Mouse (Mus musculus) Muller cell, postnatal 12 days (primary cell): Measurements from ENCODE around the gene Ss18l1.

Experiments used
- DNase-seq: peaks from one replicate; pipeline ENCODE4 v3.0.0-alpha.2; 2015; ENCODE audit errors: inconsistent ontology term

Gene Ss18l1

DNA sequence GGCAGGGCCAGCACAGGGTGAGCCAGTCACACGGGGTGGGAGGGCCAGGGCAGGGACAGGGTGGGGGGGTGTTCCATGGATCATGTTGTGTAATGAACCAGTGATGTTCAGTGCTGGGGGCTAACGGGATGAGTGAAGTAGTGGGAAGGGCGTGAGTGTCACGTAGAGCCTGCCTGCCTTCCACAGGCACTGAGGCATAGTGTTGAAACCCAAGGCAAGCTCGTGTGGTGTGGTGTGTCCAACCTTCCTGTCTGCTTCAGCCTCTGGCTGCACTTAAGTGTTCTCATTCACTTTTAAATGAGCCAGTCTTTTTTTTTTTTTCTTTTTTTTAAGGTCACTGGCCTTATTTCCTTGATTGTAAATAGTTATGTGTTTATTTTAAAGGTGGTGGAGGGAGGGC, 7.6 kb upstream of the Ss18l1 start:
- no peak for DNase-seq

- DNase-seq, result no peak
These were observed 1.9 kb upstream of the Ss18l1 start for GRCm38 (mm10) chr2:180040406-180040805.

GRCm38 (mm10) chr2:180041577-180042255, 593 bp upstream of the Ss18l1 start:
- DNase-seq, result no peak

DNA sequence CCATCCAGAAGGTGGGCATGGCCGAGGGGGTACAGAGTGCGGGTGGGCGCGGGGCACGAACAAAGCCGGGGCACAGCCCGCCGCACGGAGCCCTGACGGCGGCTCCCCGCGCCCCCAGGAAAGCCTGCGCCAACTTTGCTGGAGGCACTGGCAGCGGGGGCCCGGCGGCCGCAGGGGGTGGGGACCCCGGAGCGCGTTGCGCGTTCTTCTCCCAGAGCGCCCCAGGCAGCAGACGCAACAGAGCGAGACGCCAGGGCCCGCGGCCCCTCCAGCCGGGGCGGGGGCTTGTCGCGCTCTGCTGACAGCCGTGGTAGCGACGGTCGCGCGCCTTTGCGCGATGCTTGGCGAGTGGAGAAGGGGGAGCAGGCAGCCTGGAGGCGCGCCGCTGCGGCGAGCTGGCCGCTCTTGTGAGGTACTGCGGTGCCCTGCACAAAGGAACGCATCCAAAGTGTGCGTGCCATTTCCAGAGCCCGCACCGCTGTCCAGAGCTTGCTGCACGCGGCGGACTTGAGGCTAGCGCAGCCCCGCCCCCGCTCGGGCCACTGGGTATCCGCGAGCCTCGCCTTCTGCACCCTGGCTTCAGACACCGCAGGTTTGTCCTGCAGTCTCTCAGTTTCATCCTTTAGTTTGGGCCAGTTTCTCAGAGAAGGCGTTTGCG, 678 bp downstream of the Ss18l1 start:
- DNase-seq, result peak; percentile 70

DNA sequence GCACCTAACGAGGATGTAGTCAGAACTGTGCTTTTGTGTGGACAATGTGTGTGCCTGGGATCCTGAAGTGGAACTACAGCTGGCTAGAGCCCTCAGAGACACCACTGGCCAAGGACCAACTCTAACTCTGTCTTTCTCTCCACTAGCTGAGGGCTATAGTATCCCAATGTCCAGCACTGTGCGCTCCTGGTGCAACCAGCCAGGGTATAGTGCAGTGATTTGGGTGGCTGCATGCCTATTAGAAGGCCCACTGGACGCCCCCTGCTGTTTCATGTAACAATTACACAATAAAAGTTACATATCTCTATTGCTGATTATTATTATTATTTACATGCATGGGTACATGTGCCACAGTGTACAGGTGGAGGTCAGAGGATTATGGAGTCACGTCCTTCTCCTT, 3.0 kb downstream of the Ss18l1 start:
- DNase-seq, result peak; percentile 41

DNA sequence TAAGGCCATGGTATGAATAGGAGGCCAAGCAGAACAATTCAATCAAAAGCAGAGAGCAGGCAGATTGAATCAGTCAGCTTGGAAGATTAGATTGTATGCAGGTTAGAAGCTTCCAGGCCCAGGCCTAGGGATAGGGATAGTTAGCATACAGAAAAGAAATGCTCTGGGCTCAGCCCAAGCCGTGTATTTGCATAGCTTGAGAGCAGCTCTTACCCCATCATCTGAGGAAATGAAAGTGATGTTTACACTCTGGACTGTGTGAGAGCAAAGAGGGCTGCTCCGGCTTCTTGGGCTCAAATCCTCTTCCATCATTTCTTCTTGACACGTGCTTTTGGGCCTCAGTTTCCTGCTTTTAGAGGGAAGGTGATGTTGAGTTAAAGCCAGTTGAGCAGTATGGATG, 5.3 kb downstream of the Ss18l1 start:
- DNase-seq, result no peak

- DNase-seq, result no peak
These were observed 5.8 kb downstream of the Ss18l1 start for GRCm38 (mm10) chr2:180047980-180048635.

DNA sequence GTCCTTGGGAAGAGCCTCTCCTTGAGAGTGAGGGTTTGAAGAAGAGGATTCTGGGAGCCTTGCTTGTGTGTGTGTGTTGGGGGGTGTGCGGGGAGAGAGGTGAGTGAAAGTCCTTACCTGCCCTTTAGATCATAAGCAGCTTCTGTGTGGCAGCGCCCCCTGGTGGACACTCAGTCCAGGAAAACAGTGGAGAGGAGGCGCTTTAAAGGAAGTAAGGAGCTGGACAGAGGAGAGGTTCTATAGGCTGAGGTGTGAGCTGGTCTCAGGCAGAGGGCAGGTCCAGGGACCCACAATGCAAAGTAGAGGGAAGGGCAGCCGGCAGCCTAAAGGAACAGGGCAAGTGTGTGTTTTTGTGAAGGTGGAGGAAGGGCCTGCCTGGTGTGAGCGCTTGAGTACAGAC, 8.7 kb downstream of the Ss18l1 start:
- DNase-seq, result peak; percentile 69

DNA sequence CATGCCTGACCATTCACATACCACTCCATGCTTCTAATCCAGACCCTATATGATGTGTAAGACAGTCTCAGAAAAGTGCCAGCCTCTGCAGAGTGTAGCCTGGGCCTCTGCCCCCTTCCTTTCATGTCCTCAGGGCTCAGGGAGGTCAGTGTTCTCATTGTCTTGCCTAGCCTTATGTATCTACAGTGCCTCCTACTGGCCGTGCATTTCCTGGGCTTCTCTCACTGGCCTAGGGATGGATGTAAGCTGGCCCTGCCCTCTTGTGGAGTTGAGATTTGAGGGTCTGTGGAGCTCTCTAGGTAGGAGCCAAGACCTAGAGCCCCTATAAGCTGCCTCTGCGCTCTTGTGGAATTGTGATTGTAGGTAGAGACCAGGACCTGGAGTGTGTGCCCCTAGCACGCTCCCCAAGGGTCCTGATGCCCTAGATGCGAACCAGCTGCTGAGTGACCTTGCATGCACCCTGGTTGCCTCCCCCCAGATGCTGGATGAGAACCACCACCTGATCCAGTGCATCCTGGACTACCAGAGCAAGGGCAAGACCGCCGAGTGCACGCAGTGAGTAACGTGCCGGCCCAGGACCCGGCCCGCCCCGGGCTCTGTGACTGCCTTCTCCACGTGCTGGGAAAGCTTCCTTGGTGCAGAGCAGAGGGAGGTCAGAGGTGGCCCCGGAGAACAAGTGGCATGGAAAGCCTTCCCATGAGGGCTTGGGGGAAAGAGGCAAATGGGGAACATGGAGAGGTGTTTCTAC, 9.9 kb downstream of the Ss18l1 start:
- DNase-seq, result no peak

- no peak for DNase-seq
These were observed 10.7 kb downstream of the Ss18l1 start for GRCm38 (mm10) chr2:180053001-180053400.

GRCm38 (mm10) chr2:180063338-180064131, 21.2 kb downstream of the Ss18l1 start:
- no peak for DNase-seq

DNA sequence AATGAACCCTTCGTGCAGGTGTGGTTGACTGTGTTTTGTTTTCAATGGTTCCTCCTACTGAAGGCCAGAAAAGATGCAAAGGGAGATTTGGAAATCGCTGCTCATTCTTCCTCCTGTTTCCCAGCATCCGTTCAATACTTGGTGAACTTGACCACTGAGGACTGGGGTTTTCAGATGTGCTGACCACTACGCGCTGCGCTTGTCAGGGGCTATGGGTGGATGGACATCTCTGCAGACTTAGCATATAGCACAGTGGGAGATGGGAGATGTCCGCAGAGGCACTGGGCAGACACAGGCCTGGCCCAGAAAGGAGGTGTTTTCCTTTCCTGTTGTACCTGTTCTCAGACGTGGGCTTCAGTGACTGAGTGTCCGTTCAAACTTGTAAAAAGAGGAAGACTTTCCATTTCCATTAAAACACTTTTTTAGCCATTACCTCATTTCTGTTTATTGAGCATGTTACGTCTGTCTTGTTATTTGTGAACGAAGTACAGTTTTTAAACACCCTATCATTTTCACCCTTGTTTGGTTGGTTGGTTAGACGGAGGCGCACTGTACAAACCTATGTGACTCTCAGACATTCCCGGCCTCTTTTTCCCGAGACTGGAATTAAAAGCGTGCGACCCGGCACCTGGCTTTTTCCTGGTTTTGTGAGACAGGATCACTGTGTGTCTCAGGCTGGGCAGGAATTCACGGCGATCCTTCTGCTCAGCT, 27.6 kb downstream of the Ss18l1 start:
- DNase-seq, result no peak

DNA sequence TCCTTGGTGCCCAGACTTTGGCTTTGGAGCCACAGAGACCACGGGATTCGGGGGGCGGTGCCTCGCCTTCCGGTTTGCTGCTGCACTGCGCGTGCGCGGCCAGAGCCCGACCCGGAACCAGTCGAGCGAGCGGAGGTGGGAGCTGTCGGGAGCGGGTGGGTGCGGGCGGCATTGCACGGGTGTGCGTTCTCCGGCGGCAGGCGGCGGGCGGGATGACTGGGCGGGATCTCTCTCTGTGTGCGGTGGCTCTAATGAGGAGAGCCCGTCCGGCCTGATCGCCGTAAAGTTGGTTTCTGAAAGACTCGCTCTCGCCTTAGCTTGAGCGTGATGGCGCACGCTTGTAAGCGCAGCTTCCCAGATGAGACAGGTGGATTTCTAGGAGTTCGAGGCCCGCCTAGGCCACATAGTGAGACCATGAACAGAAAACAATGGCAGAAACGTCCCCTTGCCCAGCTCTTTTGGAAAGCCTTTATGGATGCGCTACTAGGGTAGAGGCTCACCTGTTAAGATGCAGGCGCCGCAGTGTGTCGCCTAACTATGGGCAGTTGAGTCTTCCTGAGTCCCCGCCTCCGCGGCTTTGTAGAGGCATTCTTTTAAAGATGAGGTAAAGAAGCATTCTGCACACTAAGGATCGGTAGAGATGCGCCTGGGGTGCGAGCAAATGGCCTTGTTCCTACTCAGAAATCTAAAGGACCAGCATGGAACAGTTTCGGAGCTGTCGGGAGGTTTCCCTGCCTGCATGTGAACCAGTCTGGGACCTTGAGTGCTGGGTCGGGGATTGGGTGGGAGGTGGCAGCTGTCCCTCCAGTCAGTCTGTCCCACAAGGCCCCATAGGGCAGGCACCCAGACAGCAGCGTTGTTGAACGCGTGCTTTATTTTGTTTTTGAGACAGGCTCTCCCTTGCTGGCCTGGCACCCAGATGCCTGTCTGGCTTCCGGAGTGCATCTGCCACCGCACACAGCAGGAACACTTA, 28.5 kb downstream of the Ss18l1 start, which contains the start of gene Mtg2:
Gene Mtg2 (plus strand): TSS at position 108 of the 973 bp plus-strand sequence.
- peak; percentile 95 for DNase-seq

DNA sequence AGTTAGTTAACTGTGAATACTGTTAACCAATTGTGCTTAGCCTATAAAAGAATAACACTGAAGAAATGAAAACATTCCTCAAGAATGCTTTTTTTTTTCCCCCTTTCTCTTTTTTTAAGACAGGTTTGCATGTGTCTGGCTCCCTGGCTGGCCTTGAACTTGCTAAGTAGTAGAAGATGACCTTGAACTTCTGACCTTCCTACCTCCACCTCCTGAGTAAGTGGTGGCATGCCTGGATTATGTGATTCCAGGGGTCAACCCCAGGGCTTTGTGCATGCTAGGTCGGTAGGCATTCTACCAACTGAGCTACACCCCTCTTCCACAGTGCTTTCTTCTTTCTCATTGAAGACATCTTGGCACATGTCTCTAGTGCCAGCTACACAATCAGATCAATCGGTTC, 29.4 kb downstream of the Ss18l1 start:
- no peak for DNase-seq

DNA sequence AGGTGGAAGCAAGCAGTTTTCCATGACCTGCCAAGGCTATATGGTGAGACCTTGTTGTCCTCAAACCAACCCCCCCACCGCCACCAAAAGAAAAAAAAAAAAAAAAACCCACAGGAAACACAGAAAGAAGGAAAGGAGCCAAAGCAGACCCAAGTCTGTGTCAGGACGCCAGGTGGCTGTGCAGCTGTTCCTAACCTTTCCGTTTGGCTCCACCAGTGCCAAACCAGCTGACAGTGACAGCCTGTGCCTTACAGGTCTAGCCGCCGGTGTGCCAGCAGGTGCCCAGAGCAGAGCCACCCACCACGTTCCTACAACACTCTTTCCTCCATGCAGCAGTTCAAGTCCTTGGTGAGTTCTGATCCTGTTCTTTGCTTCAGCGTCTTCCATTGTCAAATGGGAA, 30.6 kb downstream of the Ss18l1 start:
- no peak for DNase-seq

DNA sequence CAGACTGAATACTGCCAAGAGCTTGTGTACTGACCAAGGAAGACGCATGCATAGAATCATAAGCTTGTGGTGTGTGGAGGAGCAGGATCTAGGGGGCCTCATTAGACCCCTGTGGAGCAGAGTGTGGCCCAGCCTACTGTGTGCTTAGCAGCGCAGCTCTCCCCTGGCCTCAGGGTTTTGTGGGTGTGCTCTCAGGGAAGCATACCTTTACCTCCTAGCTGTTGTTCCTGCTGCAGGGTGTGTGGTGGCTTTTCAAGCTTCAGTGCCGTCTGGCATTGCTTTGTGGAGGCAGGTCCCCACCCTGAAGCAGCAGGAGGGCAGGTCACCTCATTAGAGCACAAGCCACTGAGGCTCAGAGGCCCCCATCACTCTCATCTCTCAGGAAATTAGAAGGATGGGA, 35.3 kb downstream of the Ss18l1 start:
- no peak for DNase-seq

DNA sequence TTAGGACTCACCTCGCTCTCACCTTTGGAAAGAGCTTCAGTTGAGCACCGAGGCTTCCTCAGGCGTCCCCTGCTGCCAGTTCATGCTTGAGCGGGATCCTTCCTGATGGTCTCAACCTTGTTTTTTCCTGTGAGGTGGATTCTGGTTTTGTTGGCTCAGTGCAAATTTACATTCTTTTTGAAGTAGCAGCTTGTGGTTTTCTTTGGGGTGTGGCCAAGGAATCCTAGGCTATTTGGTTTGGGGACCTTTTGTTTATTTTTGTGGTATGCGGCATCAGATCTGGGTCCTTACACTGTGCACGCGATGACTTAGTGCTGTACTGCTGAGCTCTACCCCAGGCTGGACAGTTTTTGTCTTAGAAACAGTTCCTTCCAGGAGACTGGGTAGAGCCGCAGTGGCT, 38.4 kb downstream of the Ss18l1 start:
- peak; percentile 25 for DNase-seq

GRCm38 (mm10) chr2:180083063-180083462, 40.8 kb downstream of the Ss18l1 start:
- DNase-seq, result no peak

DNA sequence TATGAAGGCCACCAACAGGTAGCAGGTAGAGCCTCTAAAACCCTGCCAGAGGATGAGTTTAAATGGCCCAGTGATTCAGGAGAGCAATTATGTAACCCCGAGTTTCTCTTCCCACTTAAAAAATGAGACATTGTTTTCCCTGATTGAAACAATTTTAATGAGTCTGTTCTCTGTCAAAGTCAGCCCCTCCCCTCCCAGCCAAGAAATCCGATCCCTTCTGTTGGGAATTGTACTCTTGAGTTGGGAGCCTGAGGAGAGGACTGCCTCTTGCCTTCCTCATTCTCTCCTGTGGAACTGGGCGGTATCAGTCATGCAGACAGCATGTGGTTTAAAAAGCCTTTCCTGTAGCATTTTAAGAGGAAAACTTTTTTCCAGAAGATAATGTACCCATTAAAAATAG, 42.3 kb downstream of the Ss18l1 start:
- peak; percentile 57 for DNase-seq
